Mouse (Mus musculus) thymus, adult 2 months (tissue): ENCODE results near the gene Kdelr1. TPM values are rescaled to one million over a fixed set of nuclear protein-coding genes. Genes with fewer than 3 reads are reported as not detected.

ENCODE experiments used
- DNase-seq: peaks from one replicate; pipeline ENCODE4 v3.0.0; 2021
- H3K27ac ChIP-seq: fragments of 200-500 bp; 2 replicates; pipeline ENCODE4 v1.5.1; 2012; ENCODE audit warnings: low read length, control low read depth; ENCODE audit not compliant: control insufficient read depth, insufficient read depth
- H3K27me3 ChIP-seq: fragments of 200-500 bp; 2 replicates; pipeline ENCODE4 v1.6.1; 2012; ENCODE audit warnings: mild to moderate bottlenecking, low read length, moderate library complexity, mixed read lengths; ENCODE audit not compliant: control insufficient read depth, insufficient read depth
- H3K36me3 ChIP-seq: fragments of 200-500 bp; 2 replicates; pipeline ENCODE4 v1.6.1; 2012; ENCODE audit warnings: mild to moderate bottlenecking, low read length, moderate library complexity; ENCODE audit not compliant: control insufficient read depth, insufficient read depth
- H3K4me1 ChIP-seq: fragments of 200-500 bp; replicated peaks from 2 replicates; pipeline ENCODE4 v1.6.1; 2012; ENCODE audit warnings: low read length; ENCODE audit not compliant: control insufficient read depth, insufficient read depth
- H3K4me3 ChIP-seq: fragments of 200-500 bp; 2 replicates; pipeline ENCODE4 v1.5.1; 2012; ENCODE audit warnings: mild to moderate bottlenecking, low read length, control low read depth, moderate library complexity; ENCODE audit not compliant: control insufficient read depth, insufficient read depth
- CTCF ChIP-seq: fragments of 200-500 bp; IDR thresholded peaks from 2 replicates; pipeline ENCODE4 v1.5.1; 2012; ENCODE audit warnings: mild to moderate bottlenecking, control low read depth, low read length, moderate library complexity, borderline replicate concordance; ENCODE audit not compliant: control insufficient read depth, poor library complexity, insufficient read depth; ENCODE audit errors: extremely low read depth
- POLR2A ChIP-seq: fragments of 200-500 bp; IDR thresholded peaks from 2 replicates; pipeline ENCODE4 v1.6.1; 2012; ENCODE audit warnings: mild to moderate bottlenecking, low read length, control low read depth, moderate library complexity; ENCODE audit not compliant: control insufficient read depth, poor library complexity, insufficient read depth; ENCODE audit errors: extremely low read depth
- WGBS: fragments of 180-500 bp; shearing (Covaris S2); methylation state at CpG from one replicate; pipeline ENCODE4 v1.1.7; 2018; 5-methylcytosine and 5-hydroxymethylcytosine counted together
- polyA plus RNA-seq: library from polyadenylated mRNA; depleted of rRNA; stranded (reverse); fragments of >200 nt; gene quantifications from 2 replicates; pipeline ENCODE4 v1.2.3, GENCODE M21; 2012

Kdelr1 gene
- polyA plus RNA-seq, 1 experiment, result 226 TPM

DNA sequence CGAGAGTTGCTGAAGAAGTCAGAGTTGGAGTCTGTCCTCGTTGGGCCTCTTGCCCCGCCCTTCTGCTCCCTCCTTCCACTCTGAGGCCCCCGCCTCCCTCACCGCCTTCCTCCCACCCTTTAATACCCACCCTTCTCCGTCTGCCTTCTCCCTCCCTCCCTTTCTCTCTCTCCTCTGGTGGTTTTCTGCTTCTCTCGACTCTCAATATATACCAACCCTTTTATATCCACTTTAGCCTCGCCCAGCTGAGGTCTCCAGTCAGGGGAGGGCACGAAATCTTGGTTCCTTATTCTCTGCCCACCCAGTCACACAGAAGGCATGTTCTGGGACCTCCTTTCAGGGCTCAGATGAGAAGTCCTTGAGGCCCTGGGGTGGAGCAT is 48.7 kb downstream of the Kdelr1 start, which contains the start of gene Emp3:
Emp3 (minus strand) TSS at position 163 of the 380 bp plus-strand sequence.
- Histone ChIP-seq H3K27ac (peak within 1 kb of the TSS; percentile 84), H3K4me3 (peak within 1 kb of the TSS; percentile 64), H3K36me3 (no peaks in the 10 kb centered on the region), H3K27me3 (no peaks in the 10 kb centered on the region), H3K4me1 (peaks cover 61% of the 10 kb centered on the region)
- 4% methylated on average over 9 of the region's 9 CpGs for WGBS
- peak; percentile 74 for DNase-seq
- TF ChIP-seq CTCF (no peak), POLR2A (0 out of 2 replicates have a peak, but pooled peaks have one; percentile 13)

GRCm38 (mm10) chr7:45921950-45922600 is 49.5 kb downstream of the Kdelr1 start:
- DNase-seq, result no peak
- peaks cover 57% of the 10 kb centered on the region for H3K4me1 ChIP-seq

DNA sequence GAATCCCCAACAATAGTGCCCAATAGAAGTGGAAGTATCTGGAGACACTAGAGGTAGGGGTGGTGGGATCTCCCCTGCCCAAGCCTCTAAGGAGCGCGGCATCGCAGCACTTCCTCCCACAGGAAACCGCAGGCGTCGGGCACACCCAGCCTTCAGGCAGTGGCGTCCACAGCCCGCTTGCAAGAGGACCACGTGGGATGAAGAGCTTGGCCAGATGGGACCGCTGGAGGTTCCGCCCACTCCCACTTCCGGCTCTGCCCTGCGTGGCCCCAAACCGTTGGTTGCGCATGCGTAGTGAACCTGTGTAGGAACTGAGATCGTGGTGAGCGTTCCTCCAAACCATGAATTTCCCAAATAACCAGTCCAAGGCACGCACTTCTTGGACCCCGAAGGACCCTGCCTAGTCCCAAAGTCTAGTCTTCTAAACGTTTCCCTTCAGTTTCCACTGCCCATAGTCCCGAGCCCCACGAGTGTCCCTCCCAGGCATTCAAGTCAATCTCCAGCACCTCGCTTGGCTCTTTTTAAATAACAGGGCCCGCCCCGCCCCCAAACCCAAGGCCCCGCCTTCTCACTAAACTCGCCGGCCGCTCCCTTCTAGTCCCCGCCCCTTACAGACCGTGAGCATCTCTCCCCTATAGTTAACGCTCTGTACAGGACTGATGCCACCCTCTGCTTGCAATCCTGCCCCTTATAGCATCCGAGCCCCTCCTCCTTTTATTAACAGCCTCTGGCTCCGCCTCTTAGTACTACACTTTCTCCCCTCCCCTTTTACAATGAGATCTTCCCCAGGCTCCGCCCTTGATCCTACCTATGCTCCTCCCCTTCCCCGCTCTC is 50.6 kb downstream of the Kdelr1 start:
- TF ChIP-seq POLR2A (peak; percentile 55; the same call in 1 of the 2 replicates), CTCF (no peak)
- Histone ChIP-seq H3K27me3 (no peaks in the 10 kb centered on the region), H3K4me1 (peaks cover 46% of the 10 kb centered on the region), H3K4me3 (peak overlapping the region; percentile 51), H3K36me3 (no peaks in the 10 kb centered on the region), H3K27ac (peak overlapping the region; percentile 92)
- WGBS, result under 1% methylated on average over 37 of the region's 37 CpGs
- peak; percentile 93 for DNase-seq

More at GRCm38 (mm10) chr7:45921950-45922600, 49.5 kb downstream of the Kdelr1 start:
- peak overlapping the region; percentile 80 for H3K27ac ChIP-seq
- no peak overlapping the region for H3K4me3 ChIP-seq
- no peaks in the 10 kb centered on the region for H3K27me3 ChIP-seq
- no peaks in the 10 kb centered on the region for H3K36me3 ChIP-seq
- TF ChIP-seq CTCF (no peak), POLR2A (no peak)
- 54% methylated on average over 12 of the region's 12 CpGs for WGBS

- Histone ChIP-seq H3K36me3 (no peaks in the 10 kb centered on the region), H3K4me1 (peaks cover 44% of the 10 kb centered on the region), H3K4me3 (peak within 1 kb of the TSS; percentile 51), H3K27ac (peak within 1 kb of the TSS; percentile 92), H3K27me3 (no peaks in the 10 kb centered on the region)
- peak; percentile 42 for DNase-seq
- TF ChIP-seq POLR2A, result no peak
- TF ChIP-seq CTCF, result no peak
- 10% methylated on average over 24 of the region's 24 CpGs for WGBS
These were observed 51.3 kb downstream of the Kdelr1 start, which contains the start of gene Ccdc114 for GRCm38 (mm10) chr7:45923762-45924428. Gene Ccdc114 (plus strand): TSS chr7:45924072.

DNA sequence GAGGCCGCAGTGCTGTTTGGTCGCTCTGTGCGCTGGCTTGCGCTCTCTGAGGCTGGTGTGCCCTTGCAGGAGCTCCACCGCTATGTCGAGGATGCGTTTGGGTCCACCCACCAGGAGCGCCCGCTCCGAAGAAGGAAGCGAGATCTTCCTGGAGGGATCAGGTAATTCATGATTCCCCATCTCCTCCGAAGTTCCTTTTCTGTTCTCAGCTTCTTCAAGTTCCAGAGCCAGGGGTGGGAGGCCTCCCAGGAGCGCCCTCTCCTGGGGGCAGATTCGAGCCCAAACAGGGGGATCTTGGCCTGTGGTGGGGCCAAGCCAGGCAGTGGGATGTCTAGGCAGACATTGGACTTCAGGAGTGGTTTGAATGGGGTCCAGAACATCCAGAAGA is 51.9 kb downstream of the Kdelr1 start:
- peak overlapping the region; percentile 92 for H3K27ac ChIP-seq

More for the DNA sequence above, 51.9 kb downstream of the Kdelr1 start:
- Histone ChIP-seq H3K27me3 (no peaks in the 10 kb centered on the region), H3K4me3 (peak overlapping the region; percentile 29), H3K4me1 (peaks cover 39% of the 10 kb centered on the region), H3K36me3 (no peaks in the 10 kb centered on the region)
- TF ChIP-seq POLR2A, result no peak
- TF ChIP-seq CTCF, result peak; percentile 74
- DNase-seq, result peak; percentile 71
- WGBS, result 25% methylated on average over 14 of the region's 14 CpGs
